ENCODE assay signal across 18 mouse cellular contexts in the genomic region with DNA sequence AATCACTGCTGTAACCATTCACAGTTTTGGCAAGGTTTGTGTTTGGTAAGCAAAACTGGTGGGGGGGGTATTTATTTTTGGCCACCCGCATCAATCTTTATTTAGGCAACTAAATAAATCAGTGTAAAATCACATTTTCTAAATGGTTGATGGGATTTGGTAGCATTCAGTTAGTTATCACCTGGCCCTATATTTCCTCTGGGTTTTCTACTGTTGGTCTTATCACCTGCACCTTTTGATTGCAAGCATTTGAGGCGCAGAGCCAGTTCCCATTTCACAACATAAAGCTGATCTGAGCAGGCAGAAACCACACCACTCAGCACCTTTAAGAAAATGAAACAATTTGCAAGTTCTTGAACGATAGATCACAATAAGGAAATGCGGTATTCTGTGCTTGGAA.
DNase-seq lines count a peak whose midpoint lies in the region; TF ChIP-seq lines count a peak whose summit lies in the region.
"Had no signal": no experiment of that assay in that cellular context is flagged by ENCODE, and none has a peak within 500 bp of the region (broad histone marks: within the 10 kb centered on the region; RNA-seq: fewer than 3 reads in every experiment).

No protein-coding gene starts in this region.

- no peak for DNase-seq in gastrocnemius, adult 2 months
- no peak for DNase-seq in gastrocnemius, adult 8-10 months (ENCODE audit: low spot score in 2 of 2)
- peak; percentile 9 for DNase-seq in MEL (ENCODE audit: low read depth, low spot score)
- DNase-seq in thymus, adult 18-20 months: no peak
- DNase-seq: adrenal gland, adult 2 months; adrenal gland, adult 8-10 months; adrenal gland, postnatal 10 days; adrenal gland, postnatal 14 days; adrenal gland, postnatal 25 days; adrenal gland, postnatal 36 days; B cell, adult 2 months; cerebellum, adult 11 months; cerebellum, adult 11-12 months; cerebellum, adult 18-20 months; cerebellum, adult 2 months had no signal

- TF ChIP-seq CTCF in gastrocnemius, adult 2 months (IDR thresholded peaks at IDR 0.05): no peak
- TF ChIP-seq CTCF in MEL (IDR thresholded peaks at IDR 0.05 in 2 of 3, conservative IDR thresholded peaks at IDR 0.05 in 1 of 3; ENCODE audit: control insufficient read depth in 1 of 3, insufficient read depth in 1 of 3, low read depth in 2 of 3, low read length in 3 of 3, poor library complexity in 1 of 3, severe bottlenecking in 1 of 3): no peak

- H3K4me3 ChIP-seq in gastrocnemius, adult 2 months: peak overlapping the region; percentile 45; the same call in 1 of the 2 replicates
- H3K4me3 ChIP-seq in MEL (ENCODE audit: control insufficient read depth in 1 of 2, insufficient read depth in 1 of 2, low read depth in 2 of 2, low read length in 2 of 2): no peak overlapping the region; a peak in 1 of 4 replicates

- no peak overlapping the region; the same call in 1 of the 2 replicates for H3K27ac ChIP-seq in gastrocnemius, adult 2 months
- no peak overlapping the region for H3K27ac ChIP-seq in MEL (ENCODE audit: control insufficient read depth, low read depth, low read length)

- no peaks in the 10 kb centered on the region for H3K79me2 ChIP-seq in MEL (ENCODE audit: control insufficient read depth, insufficient read depth, low read length, poor library complexity)

- intact Hi-C loops in gastrocnemius, adult 2 months (cut with DNase I): no loop called here

- no peak for TF ChIP-seq POLR2A in MEL (IDR thresholded peaks at IDR 0.05; ENCODE audit: control insufficient read depth in 1 of 2, insufficient read depth in 1 of 2, low read depth in 1 of 2, low read length in 2 of 2, poor library complexity in 1 of 2)

- H3K4me1 ChIP-seq in MEL (ENCODE audit: control insufficient read depth in 1 of 2, insufficient read depth in 2 of 2, low read length in 2 of 2): peaks cover 0 to under 1% of the 10 kb centered on the region in 2 experiments; a peak in 1 of 4 replicates

- no peaks in the 10 kb centered on the region; a peak in 1 of 4 replicates for H3K36me3 ChIP-seq in MEL (ENCODE audit: control insufficient read depth in 1 of 2, insufficient read depth in 2 of 2, low read length in 2 of 2)
- H3K36me3 ChIP-seq: G1E had no signal

- no peaks in the 10 kb centered on the region for H3K9me3 ChIP-seq in MEL (replicated peaks; ENCODE audit: insufficient read depth, low read length)

- peak; percentile 13 to 77; a peak in 2 of 4 replicates for TF ChIP-seq EP300 in MEL (IDR thresholded peaks at IDR 0.05; ENCODE audit: low read depth in 1 of 2, low read length in 2 of 2)

- no peak overlapping the region for H3K9ac ChIP-seq in MEL (ENCODE audit: control insufficient read depth, low read depth, low read length, poor library complexity, severe bottlenecking)

- no peak for TF ChIP-seq RAD21 in MEL (IDR thresholded peaks at IDR 0.05; ENCODE audit: low read depth, low read length)

- H3K27me3 ChIP-seq in MEL (ENCODE audit: control insufficient read depth in 1 of 2, insufficient read depth in 2 of 2, low read length in 2 of 2): no peaks in the 10 kb centered on the region
- H3K27me3 ChIP-seq: CH12.LX, Patski had no signal

TF ChIP-seq in MEL, 35 proteins besides CTCF, POLR2A, EP300 and RAD21:
- TF ChIP-seq TBP (IDR thresholded peaks at IDR 0.05; ENCODE audit: low read depth, low read length) (no peak), TCF12 (IDR thresholded peaks at IDR 0.05; ENCODE audit: low read depth, low read length) (peak; percentile 81), CHD1 (IDR thresholded peaks at IDR 0.05; ENCODE audit: low read depth, low read length) (no peak), E2F4 (IDR thresholded peaks at IDR 0.05; ENCODE audit: borderline replicate concordance, low read depth, low read length) (no peak), GATA1 (IDR thresholded peaks at IDR 0.05; ENCODE audit: low read depth, low read length) (no peak), ZNF384 (IDR thresholded peaks at IDR 0.05; ENCODE audit: low read depth, low read length) (no peak), SMC3 (IDR thresholded peaks at IDR 0.05; ENCODE audit: low read depth, low read length) (no peak), SIN3A (IDR thresholded peaks at IDR 0.05; ENCODE audit: low read length) (no peak), CHD2 (IDR thresholded peaks at IDR 0.05; ENCODE audit: low read length) (no peak), RCOR1 (IDR thresholded peaks at IDR 0.05; ENCODE audit: low read depth, low read length) (peak; percentile 97), ZC3H11A (IDR thresholded peaks at IDR 0.05; ENCODE audit: low read depth, low read length) (no peak), NRF1 (IDR thresholded peaks at IDR 0.05; ENCODE audit: insufficient read depth, low read depth, low read length, poor library complexity, severe bottlenecking) (no peak), MEF2A (IDR thresholded peaks at IDR 0.05; ENCODE audit: extremely low read depth, insufficient replicate concordance, low read depth, low read length, poor library complexity, severe bottlenecking) (no peak), UBTF (IDR thresholded peaks at IDR 0.05; ENCODE audit: borderline replicate concordance, insufficient read depth, low read depth, low read length) (no peak), ZKSCAN1 (IDR thresholded peaks at IDR 0.05; ENCODE audit: low read depth, low read length) (no peak), MAFK (IDR thresholded peaks at IDR 0.05; ENCODE audit: borderline replicate concordance, low read depth, low read length) (peak; percentile 47; the same call in 1 of the 2 replicates), MYB (IDR thresholded peaks at IDR 0.05; ENCODE audit: low read depth, low read length) (no peak), MYC (IDR thresholded peaks at IDR 0.05; ENCODE audit: low read depth, low read length) (no peak), ZMIZ1 (IDR thresholded peaks at IDR 0.05; ENCODE audit: low read depth, low read length) (no peak), HCFC1 (IDR thresholded peaks at IDR 0.05; ENCODE audit: low read depth, low read length) (no peak), USF2 (IDR thresholded peaks at IDR 0.05; ENCODE audit: borderline replicate concordance in 1 of 2, insufficient read depth in 1 of 2, low read depth in 1 of 2, low read length in 2 of 2) (no peak), MXI1 (IDR thresholded peaks at IDR 0.05; ENCODE audit: low read depth, low read length) (peak; percentile 52; the same call in 1 of the 2 replicates), JUND (IDR thresholded peaks at IDR 0.05; ENCODE audit: low read depth, low read length) (no peak), GABPA (IDR thresholded peaks at IDR 0.05; ENCODE audit: low read depth, low read length) (no peak), ELF1 (IDR thresholded peaks at IDR 0.05; ENCODE audit: low read depth, low read length) (no peak), ETS1 (IDR thresholded peaks at IDR 0.05; ENCODE audit: low read depth, low read length) (peak; percentile 55; the same call in 1 of the 2 replicates), BHLHE40 (IDR thresholded peaks at IDR 0.05; ENCODE audit: borderline replicate concordance, low read depth, low read length) (no peak), USF1 (IDR thresholded peaks at IDR 0.05; ENCODE audit: low read depth, low read length) (no peak)
